Mouse (Mus musculus) retina, postnatal 1 day (tissue): ENCODE results near the gene Olfr952.

Experiments
- DNase-seq: peaks from one replicate; pipeline ENCODE4 v3.0.0-alpha.2; 2012

Olfr952 gene

DNA sequence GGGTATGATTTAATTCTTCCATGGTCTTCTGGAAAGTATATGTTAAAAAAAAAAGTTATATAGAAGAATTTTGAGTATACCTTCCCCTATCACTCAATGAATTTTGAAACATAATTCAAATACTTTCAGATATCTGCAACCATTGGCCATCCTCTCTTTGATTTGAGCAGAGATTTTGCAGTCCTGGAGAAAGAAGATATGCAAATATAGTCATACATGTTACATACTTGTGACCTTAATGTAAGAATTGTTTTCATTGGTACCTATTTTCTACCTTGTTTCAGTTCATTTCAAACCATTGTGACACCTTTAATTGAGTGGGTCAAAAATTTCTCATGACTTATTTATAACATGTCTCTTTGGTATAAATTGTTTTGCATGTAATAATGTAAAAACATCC, at the start of gene Olfr952:
Olfr952 (minus strand) TSS at position 101 of the 400 bp plus-strand sequence.
- DNase-seq: no peak

DNA sequence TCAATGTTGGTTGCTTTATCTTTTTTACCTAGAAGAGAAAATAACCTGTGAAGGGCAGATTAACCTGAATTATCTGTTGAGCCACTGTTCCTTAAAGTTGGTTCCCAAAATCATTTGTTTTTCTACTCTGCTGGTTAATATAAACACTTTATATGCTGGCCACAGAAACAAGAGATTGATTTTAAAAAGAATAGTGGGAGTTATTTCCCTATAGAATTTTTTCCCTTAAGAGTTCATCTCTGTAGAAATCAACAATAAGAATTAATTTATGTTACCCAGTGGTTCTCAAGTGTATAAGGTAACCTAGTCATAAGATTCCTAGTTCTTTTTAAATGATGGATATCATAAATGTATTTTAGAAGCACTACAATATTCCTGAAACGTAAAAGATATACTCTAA, 44.9 kb upstream of the Olfr952 start, which contains the start of gene Olfr955:
Olfr955 (minus strand) TSS at position 101 of the 400 bp plus-strand sequence.
- no peak for DNase-seq

DNA sequence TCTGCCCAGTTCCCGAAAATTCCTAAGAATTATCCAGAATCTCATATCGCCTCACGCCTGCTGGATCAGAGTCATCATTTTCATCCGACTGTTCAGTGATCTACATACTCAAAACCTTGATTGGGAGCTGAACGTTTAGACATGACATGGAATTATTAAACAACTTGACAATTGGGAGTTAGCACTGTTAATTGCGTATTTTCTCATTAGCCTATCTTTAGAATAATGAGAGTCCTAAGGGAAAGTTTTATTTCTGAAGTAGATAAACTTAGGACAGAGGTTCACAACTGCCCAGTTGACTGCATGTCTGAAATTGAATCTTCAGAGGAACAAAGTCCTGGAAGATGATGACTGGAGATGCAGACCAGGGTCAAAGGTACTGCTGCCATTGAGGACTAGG, 29.5 kb upstream of the Olfr952 start, which contains the start of gene Olfr954:
Olfr954 (plus strand) TSS at position 301 of the 400 bp plus-strand sequence.
- DNase-seq: no peak

GRCm38 (mm10) chr9:39387110-39387509, 39.8 kb downstream of the Olfr952 start, which contains the start of gene Olfr951:
Gene Olfr951, plus strand, starts transcription at chr9:39387410.
- DNase-seq: no peak
